Mouse (Mus musculus) embryonic fibroblast, embryonic 13.5 days (primary cell): ENCODE data around the gene Cdc37.
"Not testable (repeated sequence)": the region's sequence is repeated elsewhere in the genome, so short reads cannot be mapped to it uniquely, and the experiment has no call there.

Experiments used
- CTCF ChIP-seq: IDR thresholded peaks from 2 replicates; pipeline ENCODE4 v1.5.1; 2011; ENCODE audit warnings: mild to moderate bottlenecking, control low read depth, low read length, moderate library complexity, borderline replicate concordance; ENCODE audit not compliant: insufficient read depth
- POLR2A ChIP-seq: IDR thresholded peaks from 2 replicates; pipeline ENCODE4 v1.6.1; 2011; ENCODE audit warnings: low read depth, mild to moderate bottlenecking, control low read depth, low read length, moderate library complexity

DNA sequence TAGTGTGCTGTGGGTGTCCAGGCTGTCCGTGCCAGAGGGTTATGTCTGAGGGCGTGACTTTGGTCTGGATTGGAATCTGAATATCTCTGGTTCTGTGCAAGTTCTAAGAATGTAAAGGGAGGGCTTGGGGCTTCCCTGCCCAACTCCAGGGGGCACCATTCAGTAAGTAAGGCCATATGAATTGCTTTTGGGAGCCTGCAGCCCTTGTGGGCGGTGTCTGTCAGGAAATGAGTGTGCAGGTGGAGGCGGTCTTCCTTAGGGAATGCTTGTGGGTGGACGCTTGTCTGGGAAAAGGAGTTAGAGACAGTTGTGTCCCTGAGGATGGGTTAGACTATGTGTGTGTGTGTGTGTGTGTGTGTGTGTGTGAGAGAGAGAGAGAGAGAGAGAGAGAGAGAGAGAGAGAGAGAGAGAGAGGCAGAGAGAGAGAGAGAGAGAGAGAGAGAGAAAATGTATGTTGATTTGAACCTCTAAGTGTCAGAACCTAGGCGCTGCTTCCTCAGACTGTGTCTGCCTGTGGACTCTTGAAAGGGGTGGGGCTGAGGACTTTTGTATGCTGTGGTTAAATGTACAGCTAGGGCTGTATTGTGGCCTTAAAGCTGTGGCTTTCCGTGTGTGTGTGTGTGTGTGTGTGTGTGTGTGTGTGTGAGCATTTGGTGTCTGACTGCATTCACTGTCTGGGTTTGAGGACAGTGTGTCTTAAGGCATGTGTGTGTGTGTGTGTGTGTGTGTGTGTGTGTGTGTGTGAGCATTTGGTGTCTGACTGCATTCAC lies 46.1 kb upstream of the Cdc37 start:
- not testable (repeated sequence) for TF ChIP-seq POLR2A, CTCF
